Mouse (Mus musculus) liver (tissue): Measurements from ENCODE around the gene Cfap65.

Source experiments
- DNase-seq: peaks from one replicate; pipeline ENCODE4 v3.0.0-alpha.2; 2020; ENCODE audit warnings: mixed read lengths

The Cfap65 gene

DNA sequence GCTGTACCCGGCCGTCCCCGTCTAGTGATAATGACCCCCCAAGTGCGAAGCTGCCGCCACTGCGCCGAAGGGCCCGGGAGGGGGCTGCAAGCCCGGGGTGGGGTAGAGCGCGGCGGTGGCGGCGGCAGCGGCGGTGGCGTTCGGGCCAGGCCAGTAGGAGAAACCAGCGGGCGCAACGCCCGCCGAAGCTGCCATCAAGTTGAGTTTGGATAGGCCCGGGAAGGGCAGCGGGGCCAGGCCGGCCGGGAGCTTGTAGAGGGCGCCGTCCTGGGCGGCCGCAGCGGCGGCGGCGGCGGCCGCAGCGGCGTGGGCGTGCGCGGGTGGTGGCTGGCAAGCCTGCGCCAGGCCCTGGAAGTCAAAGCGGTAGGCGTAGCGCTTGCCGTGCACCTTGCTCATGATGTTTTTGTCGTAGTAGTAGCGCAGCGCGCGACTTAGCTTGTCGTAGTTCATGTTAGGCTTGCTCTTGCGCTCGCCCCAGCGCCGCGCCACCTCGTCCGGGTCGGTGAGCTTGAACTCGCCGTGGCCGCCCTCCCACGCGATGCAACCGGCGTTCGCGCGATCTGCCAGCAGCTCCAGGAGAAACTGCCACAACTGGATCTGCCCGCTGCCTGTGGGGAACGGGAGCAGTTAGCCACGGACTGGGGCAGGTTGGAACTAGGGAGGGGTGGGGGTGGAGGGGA is 53.2 kb downstream of the Cfap65 start:
- no peak for DNase-seq

DNA sequence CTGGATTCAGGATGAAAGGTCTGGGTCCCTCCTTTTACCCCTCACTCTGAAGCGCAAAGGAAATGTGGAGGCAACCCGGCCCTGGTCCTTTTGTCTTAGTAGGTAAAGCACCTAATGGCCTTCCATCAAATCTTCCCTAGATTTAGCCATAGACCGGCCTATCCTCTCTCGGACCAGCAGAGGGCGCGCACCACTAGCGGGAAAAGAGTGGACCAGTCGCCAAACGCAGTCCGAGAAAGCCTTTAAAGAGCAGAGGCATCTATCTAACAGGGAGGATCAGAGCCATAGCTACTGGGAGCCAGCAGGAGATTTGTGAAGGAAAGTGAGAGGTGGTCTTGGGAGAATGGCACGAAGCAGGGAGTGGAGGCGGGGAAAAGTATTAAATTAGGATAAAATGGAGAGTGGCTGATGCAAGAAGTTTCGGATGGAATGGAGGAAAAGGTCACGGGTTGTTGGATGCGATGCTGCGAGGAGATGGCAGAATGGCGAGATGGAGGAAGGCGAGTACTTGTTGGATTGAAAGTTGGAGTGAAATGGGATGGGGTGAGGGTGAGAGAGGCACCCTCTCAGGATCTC is 54.5 kb downstream of the Cfap65 start:
- DNase-seq, result peak; percentile 64

DNA sequence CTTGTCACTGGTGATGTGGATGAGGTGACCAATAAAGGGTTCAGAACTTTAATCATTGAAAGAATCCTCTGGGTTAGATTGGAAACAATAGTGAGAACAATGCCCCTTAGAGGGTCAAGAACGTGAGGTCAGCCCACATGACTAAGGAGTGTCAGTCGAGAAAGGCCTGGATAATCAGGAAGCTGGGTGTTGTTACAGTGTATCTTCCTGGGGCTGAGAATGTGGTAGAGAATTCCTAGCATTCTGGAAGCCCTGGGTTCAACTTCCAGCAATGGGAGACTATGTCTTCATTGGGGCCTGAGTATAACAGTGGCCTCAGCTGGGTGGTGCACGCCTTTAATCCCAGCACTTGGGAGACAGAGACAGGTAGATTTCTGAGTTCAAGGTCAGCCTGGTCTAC is 58.2 kb downstream of the Cfap65 start:
- DNase-seq, result no peak

DNA sequence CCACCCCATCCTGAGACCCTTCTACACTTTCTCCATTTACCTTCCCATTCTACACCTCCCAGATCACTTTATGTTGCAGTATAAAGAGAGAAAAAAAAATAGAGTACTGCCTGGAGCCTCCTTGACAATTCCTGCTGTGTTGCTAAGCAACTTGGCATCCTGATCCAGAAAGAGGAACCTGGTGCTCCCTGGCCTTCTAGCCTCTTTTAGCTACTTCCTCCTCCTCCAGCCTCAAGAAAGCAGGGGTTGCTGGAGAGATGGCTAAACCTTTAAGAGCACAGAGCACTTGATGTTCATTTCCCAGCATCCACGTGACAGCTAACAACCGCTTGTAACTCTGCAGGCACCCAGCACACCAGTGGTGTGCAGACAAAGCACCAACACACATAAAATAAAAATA is 63.2 kb downstream of the Cfap65 start:
- no peak for DNase-seq

DNA sequence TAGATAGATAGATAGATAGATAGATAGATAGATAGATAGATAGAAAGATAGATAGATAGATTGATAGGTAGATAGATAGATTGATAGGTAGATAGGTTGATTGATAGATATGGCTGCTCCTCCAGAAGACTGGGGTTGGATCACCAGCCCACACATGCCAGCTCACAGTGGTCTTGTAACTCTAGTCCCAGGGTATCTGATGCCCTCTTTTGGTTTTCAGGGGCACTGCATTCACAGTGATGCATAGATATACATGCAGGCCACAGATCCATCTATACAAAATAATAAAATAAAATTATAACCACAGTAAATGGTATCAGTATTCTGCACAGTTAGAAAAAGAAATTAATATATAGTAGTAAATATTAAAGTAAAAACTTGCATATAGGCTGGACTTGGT is 73.6 kb downstream of the Cfap65 start:
- DNase-seq, result no peak

DNA sequence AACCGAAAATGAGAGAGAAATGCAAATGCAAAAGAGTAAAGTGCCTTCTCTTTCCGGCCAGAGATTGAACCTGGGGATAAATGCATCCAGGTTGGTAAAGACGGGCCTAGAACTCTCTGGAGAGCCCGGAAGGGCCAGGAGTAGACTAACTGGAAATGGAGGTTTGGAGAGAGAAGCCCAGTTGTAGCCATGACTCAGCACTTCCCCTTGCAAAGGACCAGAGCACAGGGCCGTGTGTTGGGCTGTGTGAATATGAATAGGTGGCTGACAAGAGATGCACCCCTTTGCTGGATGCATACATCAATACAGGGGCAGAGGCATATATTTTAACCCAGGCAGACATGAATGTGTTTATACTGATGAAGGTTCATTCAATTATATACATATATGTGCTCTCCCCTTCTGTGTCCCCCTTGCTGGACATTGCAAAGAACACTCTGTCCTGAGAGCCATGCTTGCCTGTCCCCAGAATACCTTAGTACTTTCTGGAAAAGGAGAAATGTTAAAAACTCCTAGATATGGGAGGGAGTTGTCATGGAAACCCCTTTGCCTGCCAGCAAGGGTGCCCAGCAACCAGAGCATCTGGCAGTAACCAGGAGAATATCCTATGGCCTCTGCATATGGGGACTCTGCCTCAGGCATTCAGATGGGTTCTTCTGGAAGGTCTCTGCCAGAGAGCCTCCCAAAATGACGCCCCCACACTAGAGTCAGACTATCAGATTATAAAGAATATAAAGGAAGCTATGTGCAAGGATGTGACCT is 76.0 kb downstream of the Cfap65 start:
- DNase-seq, result no peak

DNA sequence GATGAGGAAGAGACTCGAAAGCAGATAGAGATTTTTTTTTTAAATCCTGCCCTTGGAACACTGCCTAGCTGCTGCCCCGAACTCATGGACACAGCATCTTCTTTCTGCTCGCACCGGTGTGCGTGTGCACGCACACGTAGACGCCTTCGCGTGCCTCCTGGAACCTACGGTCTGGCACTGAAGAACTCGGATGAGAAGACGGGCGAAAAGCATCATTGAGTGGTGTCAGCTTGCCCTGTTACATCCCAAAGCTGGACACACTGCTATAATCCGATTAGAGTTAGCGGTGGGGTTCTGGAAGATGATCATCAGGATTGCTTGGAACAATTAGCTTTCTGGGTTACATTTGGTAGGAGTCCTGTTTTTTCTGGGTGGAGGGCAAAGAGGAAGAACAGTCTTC is 76.6 kb downstream of the Cfap65 start:
- no peak for DNase-seq

DNA sequence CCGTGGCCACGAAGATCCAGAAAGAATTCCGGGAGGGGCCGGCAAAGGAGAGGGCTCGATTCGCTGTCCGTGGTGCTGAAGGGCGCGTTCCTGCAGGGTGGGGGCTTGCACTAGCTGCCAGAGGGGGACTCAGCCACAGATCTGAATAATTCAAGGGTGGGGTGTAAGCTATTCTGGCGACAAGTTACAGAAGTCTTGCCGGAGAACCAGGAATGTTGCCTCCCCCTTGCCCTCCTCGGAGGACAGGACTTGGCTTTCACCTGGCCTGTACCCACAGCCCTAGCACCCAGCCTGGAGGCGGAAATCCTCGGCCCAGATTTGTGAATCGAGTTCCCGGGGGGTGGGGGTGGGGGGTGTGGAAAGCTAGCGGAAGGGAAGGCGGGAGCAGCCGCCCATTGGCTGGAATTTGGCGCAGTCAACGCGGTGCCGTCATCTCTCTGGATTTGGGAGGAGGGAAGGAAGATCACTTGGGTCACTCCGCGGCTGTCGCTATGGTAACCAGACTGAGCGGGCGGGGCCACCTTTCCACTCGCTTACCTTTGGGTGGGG is 77.2 kb downstream of the Cfap65 start:
- peak; percentile 53 for DNase-seq

DNA sequence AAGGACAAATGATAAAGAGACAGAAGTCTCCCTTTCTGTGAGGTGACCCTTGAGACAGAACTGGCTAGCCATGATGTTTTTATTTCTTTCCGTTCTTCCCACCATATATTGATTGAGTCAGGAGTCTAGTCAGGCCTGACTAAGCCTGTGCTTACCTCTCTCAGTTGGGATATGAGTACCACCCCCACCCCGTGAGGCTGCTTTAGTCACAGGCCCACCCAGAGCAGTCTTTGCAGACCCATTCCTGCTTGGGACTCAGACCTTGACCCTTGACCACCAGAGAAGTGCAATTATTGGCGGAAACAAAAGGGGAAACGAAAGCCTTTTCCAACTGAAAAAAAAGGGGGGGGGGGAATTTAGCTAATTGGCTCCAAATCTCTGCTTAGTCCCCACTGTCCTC is 77.7 kb downstream of the Cfap65 start:
- DNase-seq, result no peak

DNA sequence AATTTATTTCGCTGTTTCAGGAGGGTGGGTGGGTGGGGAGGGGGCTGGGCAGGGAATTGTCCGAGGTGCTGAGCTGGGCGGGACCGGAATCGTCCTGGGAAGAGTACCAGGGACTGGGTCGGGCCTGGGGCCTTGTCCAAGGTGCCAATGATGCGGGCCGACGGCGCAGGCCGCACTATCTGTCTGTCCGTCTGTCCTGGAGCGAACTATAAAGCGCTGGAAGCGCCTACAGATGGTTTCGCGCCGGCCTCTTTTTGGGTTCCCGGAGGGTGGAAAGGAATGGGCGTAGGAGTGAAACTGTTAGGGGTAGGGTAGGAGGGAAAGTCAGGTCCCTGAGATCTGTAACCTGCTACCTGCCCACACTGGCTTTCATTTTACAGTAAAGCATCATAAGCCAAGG is 78.2 kb downstream of the Cfap65 start:
- no peak for DNase-seq

DNA sequence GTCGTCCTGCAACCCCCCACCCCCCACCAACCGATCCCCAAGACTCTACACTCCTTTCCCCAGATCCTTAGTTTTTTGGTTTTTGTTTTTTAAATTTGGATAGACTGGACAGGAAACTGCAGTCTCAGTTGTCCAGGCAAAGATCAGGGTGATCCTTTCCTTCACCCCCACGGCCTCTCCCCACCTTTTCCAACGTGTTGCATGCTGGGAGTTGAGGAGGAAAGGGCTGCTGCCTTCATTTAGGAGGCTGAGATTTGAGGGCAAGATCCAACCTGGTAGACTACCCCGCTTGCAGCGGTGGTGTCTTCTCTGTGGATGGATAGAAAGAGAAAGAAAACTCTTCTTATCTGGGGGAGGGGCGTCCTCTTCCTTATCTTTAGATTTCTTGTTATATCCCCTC is 78.6 kb downstream of the Cfap65 start:
- no peak for DNase-seq

DNA sequence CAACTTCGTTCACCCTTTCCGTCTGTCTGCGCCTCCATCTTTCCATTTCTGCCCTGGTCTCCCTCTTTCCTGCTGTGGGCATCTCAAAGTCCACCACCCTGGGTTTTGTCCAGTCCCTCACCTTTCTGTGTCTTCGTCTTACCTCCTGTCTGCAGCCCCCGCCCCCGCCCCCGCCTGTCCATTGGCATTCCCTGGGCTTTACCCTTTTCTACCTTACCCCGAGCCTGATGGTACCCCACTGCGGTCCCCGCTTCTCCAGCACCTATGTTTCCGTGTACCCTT is 79.0 kb downstream of the Cfap65 start:
- DNase-seq, result no peak

DNA sequence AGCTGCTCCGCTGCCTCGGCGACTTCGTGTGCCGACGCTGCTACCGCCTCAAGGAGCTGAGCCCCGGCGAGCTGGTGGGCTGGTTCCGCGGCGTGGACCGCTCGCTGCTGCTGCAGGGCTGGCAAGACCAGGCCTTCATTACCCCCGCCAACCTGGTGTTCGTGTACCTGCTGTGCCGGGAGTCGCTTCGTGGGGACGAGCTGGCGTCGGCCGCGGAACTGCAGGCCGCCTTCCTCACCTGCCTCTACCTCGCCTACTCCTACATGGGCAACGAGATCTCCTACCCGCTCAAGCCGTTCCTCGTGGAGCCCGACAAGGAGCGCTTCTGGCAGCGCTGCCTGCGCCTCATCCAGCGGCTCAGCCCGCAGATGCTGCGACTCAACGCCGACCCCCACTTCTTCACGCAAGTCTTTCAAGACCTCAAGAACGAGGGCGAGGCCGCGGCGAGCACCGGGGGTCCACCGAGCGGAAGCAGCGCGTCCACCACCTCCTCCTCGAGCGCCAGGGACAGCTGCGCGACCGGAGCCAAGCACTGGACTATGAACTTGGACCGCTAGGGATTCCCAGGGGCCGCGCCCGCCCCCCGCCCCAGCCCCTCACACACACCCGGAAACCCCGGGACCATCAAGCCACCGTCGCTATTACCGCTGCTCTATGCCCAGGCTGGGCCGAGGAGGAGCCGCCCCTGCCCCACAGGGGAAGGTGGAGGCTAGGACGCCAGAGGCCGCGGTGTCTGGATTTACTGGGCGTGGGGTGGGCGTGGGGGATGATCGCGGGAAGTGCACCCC is 79.6 kb downstream of the Cfap65 start:
- DNase-seq, result no peak

DNA sequence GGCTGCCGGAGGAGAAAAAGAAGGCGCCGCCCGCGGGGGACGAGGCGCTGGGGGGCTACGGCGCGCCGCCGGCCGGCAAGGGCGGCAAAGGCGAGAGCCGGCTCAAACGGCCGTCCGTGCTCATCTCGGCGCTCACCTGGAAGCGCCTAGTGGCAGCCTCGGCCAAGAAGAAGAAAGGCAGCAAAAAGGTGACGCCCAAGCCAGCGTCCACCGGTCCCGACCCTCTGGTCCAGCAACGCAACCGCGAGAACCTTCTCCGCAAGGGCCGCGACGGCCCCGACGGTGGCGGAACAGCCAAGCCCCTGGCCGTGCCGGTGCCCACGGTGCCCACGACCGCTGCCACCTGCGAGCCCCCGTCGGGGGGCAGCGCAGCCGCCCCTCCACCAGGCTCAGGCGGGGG is 80.2 kb downstream of the Cfap65 start:
- no peak for DNase-seq

DNA sequence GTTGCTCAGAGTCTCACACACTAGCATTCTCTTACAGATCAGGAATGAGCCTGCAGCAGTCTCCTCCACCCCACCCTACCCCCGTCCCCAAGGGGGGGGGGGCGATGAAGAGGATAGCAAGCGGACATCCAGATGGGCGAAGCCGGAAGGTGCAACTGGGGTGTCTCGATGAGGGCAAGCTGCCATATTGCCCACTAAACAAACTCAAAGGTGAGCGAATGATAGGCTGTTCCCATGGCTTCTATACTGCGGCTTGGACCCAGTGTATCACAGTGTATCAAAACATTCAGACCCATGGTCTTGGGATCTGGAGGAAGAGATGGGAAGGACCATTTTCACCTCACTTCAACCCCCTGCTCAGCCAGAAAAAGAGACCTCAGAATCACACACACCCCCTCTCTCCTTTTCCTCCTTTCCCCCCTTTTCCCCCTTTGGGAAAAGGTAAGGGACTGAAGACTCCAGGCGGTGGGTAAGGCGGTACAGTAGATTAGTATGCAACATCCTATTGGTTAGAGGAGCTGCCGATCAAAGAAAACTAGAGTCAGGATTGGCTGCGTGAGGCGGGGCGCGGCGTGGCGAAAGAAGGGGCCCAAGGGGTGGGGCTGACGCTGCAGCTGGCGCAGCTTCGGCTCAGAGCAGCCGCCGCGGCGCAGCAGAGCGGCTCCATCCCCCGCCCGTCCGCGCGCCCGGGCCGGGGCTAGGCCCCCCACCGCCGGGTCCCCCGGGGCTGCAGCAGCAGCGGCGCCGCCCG is 80.9 kb downstream of the Cfap65 start, which contains the start of gene Cdk5r2:
TSS of gene Cdk5r2 (plus strand) at position 629 of the 751 bp plus-strand sequence.
- DNase-seq, result peak; percentile 74
